Mouse (Mus musculus): ENCODE measurements around the gene Snapc4. TPM values are rescaled to one million over a fixed set of nuclear protein-coding genes. Genes with fewer than 3 reads are reported as not detected.
A peak's percentile ranks its signal among the peaks of the same experiment; 100 is the strongest.

Gene Snapc4
- polyA plus RNA-seq, 1 experiment from 2014 or later: 18.3 TPM

GRCm38 (mm10) chr2:26372396-26372795, 8.1 kb downstream of the Snapc4 start:
- no peak overlapping the region for H3K4me2 ChIP-seq (ENCODE audit: low read length)
- H3K36me3 ChIP-seq (ENCODE audit: control insufficient read depth, insufficient read depth, low read length): peaks cover 99% of the 10 kb centered on the region
- H3K9me3 ChIP-seq (ENCODE audit: control insufficient read depth, low read length): no peaks in the 10 kb centered on the region
- H3K4me1 ChIP-seq (ENCODE audit: control insufficient read depth in 2 of 2, insufficient read depth in 2 of 2, low read length in 2 of 2): no peaks in the 10 kb centered on the region
- no peak overlapping the region for H3K27ac ChIP-seq (replicated peaks in 1 of 2; ENCODE audit: control insufficient read depth in 1 of 2, insufficient read depth in 1 of 2, low read depth in 2 of 2, low read length in 2 of 2)
- no peak overlapping the region for H3K4me3 ChIP-seq (ENCODE audit: control insufficient read depth in 1 of 2, insufficient read depth in 1 of 2, low read depth in 1 of 2, low read length in 2 of 2)
- WGBS: 93% methylated on average over 8 of the region's 8 CpGs
- no peak overlapping the region for H3K9ac ChIP-seq (ENCODE audit: low read length)
- ATAC-seq (ENCODE audit: insufficient number of reproducible peaks, insufficient read depth, low FRiP score, low read depth): no peak
- H3K27me3 ChIP-seq (ENCODE audit: control insufficient read depth, insufficient read depth, low read length): no peaks in the 10 kb centered on the region

- Histone ChIP-seq H3K36me3 (ENCODE audit: control insufficient read depth, insufficient read depth, low read length) (peaks cover 99% of the 10 kb centered on the region), H3K9me3 (ENCODE audit: control insufficient read depth, low read length) (no peaks in the 10 kb centered on the region), H3K27ac (replicated peaks in 1 of 2; ENCODE audit: control insufficient read depth in 1 of 2, insufficient read depth in 1 of 2, low read depth in 2 of 2, low read length in 2 of 2) (no peak overlapping the region), H3K4me1 (ENCODE audit: control insufficient read depth in 2 of 2, insufficient read depth in 2 of 2, low read length in 2 of 2) (peaks cover 8 to 16% of the 10 kb centered on the region in 2 experiments), H3K9ac (ENCODE audit: low read length) (no peak overlapping the region), H3K4me2 (ENCODE audit: low read length) (no peak overlapping the region), H3K27me3 (ENCODE audit: control insufficient read depth, insufficient read depth, low read length) (no peaks in the 10 kb centered on the region), H3K4me3 (ENCODE audit: control insufficient read depth in 1 of 2, insufficient read depth in 1 of 2, low read depth in 1 of 2, low read length in 2 of 2) (no peak overlapping the region)
- ATAC-seq (ENCODE audit: insufficient number of reproducible peaks, insufficient read depth, low FRiP score, low read depth): no peak
- WGBS: 88% methylated on average over 1 of the region's 1 CpGs
Measured at GRCm38 (mm10) chr2:26368572-26368971, 11.9 kb downstream of the Snapc4 start.

- Histone ChIP-seq H3K36me3 (ENCODE audit: control insufficient read depth, insufficient read depth, low read length) (peaks cover 97% of the 10 kb centered on the region), H3K9me3 (ENCODE audit: control insufficient read depth, low read length) (no peaks in the 10 kb centered on the region), H3K27me3 (ENCODE audit: control insufficient read depth, insufficient read depth, low read length) (no peaks in the 10 kb centered on the region), H3K4me1 (ENCODE audit: control insufficient read depth in 2 of 2, insufficient read depth in 2 of 2, low read length in 2 of 2) (peaks cover 8 to 16% of the 10 kb centered on the region in 2 experiments), H3K4me2 (ENCODE audit: low read length) (no peak overlapping the region), H3K9ac (ENCODE audit: low read length) (no peak overlapping the region), H3K4me3 (ENCODE audit: control insufficient read depth in 1 of 2, insufficient read depth in 1 of 2, low read depth in 1 of 2, low read length in 2 of 2) (no peak overlapping the region), H3K27ac (replicated peaks in 1 of 2; ENCODE audit: control insufficient read depth in 1 of 2, insufficient read depth in 1 of 2, low read depth in 2 of 2, low read length in 2 of 2) (no peak overlapping the region)
- no peak for ATAC-seq (ENCODE audit: insufficient number of reproducible peaks, insufficient read depth, low FRiP score, low read depth)
- 95% methylated on average over 6 of the region's 6 CpGs for WGBS
Measured at GRCm38 (mm10) chr2:26367911-26368310, 12.5 kb downstream of the Snapc4 start.

GRCm38 (mm10) chr2:26364738-26365465, 15.6 kb downstream of the Snapc4 start:
- no peaks in the 10 kb centered on the region for H3K9me3 ChIP-seq (ENCODE audit: control insufficient read depth, low read length)
- H3K4me2 ChIP-seq (ENCODE audit: low read length): no peak overlapping the region
- 0 out of 2 replicates have a peak, but pooled peaks have one; percentile 49 for ATAC-seq (ENCODE audit: insufficient number of reproducible peaks, insufficient read depth, low FRiP score, low read depth)
- WGBS: 46% methylated on average over 10 of the region's 10 CpGs
- H3K4me3 ChIP-seq (ENCODE audit: control insufficient read depth in 1 of 2, insufficient read depth in 1 of 2, low read depth in 1 of 2, low read length in 2 of 2): no peak overlapping the region
- H3K27me3 ChIP-seq (ENCODE audit: control insufficient read depth, insufficient read depth, low read length): no peaks in the 10 kb centered on the region
- H3K9ac ChIP-seq (ENCODE audit: low read length): no peak overlapping the region
- H3K36me3 ChIP-seq (ENCODE audit: control insufficient read depth, insufficient read depth, low read length): peaks cover 76% of the 10 kb centered on the region
- H3K4me1 ChIP-seq (ENCODE audit: control insufficient read depth in 2 of 2, insufficient read depth in 2 of 2, low read length in 2 of 2): peaks cover 8 to 16% of the 10 kb centered on the region in 2 experiments
- H3K27ac ChIP-seq (replicated peaks in 1 of 2; ENCODE audit: control insufficient read depth in 1 of 2, insufficient read depth in 1 of 2, low read depth in 2 of 2, low read length in 2 of 2): peak overlapping the region; percentile 25 to 61

GRCm38 (mm10) chr2:26363481-26363880, 17.0 kb downstream of the Snapc4 start:
- H3K27me3 ChIP-seq (ENCODE audit: control insufficient read depth, insufficient read depth, low read length): no peaks in the 10 kb centered on the region
- no peak overlapping the region for H3K27ac ChIP-seq (replicated peaks in 1 of 2; ENCODE audit: control insufficient read depth in 1 of 2, insufficient read depth in 1 of 2, low read depth in 2 of 2, low read length in 2 of 2)
- 53% methylated on average over 5 of the region's 5 CpGs for WGBS
- peaks cover 61% of the 10 kb centered on the region for H3K36me3 ChIP-seq (ENCODE audit: control insufficient read depth, insufficient read depth, low read length)
- no peak overlapping the region for H3K9ac ChIP-seq (ENCODE audit: low read length)
- H3K4me3 ChIP-seq (ENCODE audit: control insufficient read depth in 1 of 2, insufficient read depth in 1 of 2, low read depth in 1 of 2, low read length in 2 of 2): no peak overlapping the region
- no peaks in the 10 kb centered on the region for H3K9me3 ChIP-seq (ENCODE audit: control insufficient read depth, low read length)
- peaks cover 8 to 16% of the 10 kb centered on the region in 2 experiments for H3K4me1 ChIP-seq (ENCODE audit: control insufficient read depth in 2 of 2, insufficient read depth in 2 of 2, low read length in 2 of 2)
- H3K4me2 ChIP-seq (ENCODE audit: low read length): no peak overlapping the region
- ATAC-seq (ENCODE audit: insufficient number of reproducible peaks, insufficient read depth, low FRiP score, low read depth): no peak

GRCm38 (mm10) chr2:26362991-26363390, 17.5 kb downstream of the Snapc4 start:
- peaks cover 56% of the 10 kb centered on the region for H3K36me3 ChIP-seq (ENCODE audit: control insufficient read depth, insufficient read depth, low read length)
- H3K9me3 ChIP-seq (ENCODE audit: control insufficient read depth, low read length): no peaks in the 10 kb centered on the region
- no peak overlapping the region for H3K9ac ChIP-seq (ENCODE audit: low read length)
- WGBS: 77% methylated on average over 5 of the region's 5 CpGs
- H3K4me3 ChIP-seq (ENCODE audit: control insufficient read depth in 1 of 2, insufficient read depth in 1 of 2, low read depth in 1 of 2, low read length in 2 of 2): no peak overlapping the region
- H3K27ac ChIP-seq (replicated peaks in 1 of 2; ENCODE audit: control insufficient read depth in 1 of 2, insufficient read depth in 1 of 2, low read depth in 2 of 2, low read length in 2 of 2): no peak overlapping the region
- ATAC-seq (ENCODE audit: insufficient number of reproducible peaks, insufficient read depth, low FRiP score, low read depth): no peak
- H3K4me1 ChIP-seq (ENCODE audit: control insufficient read depth in 2 of 2, insufficient read depth in 2 of 2, low read length in 2 of 2): peaks cover 8 to 16% of the 10 kb centered on the region in 2 experiments
- no peaks in the 10 kb centered on the region for H3K27me3 ChIP-seq (ENCODE audit: control insufficient read depth, insufficient read depth, low read length)
- H3K4me2 ChIP-seq (ENCODE audit: low read length): no peak overlapping the region

- Histone ChIP-seq H3K4me3 (ENCODE audit: control insufficient read depth in 1 of 2, insufficient read depth in 1 of 2, low read depth in 1 of 2, low read length in 2 of 2) (no peak within 1 kb of the TSS), H3K4me2 (ENCODE audit: low read length) (no peak within 1 kb of the TSS), H3K9ac (ENCODE audit: low read length) (no peak within 1 kb of the TSS), H3K27ac (replicated peaks in 1 of 2; ENCODE audit: control insufficient read depth in 1 of 2, insufficient read depth in 1 of 2, low read depth in 2 of 2, low read length in 2 of 2) (no peak within 1 kb of the TSS), H3K9me3 (ENCODE audit: control insufficient read depth, low read length) (no peaks in the 10 kb centered on the region), H3K27me3 (ENCODE audit: control insufficient read depth, insufficient read depth, low read length) (no peaks in the 10 kb centered on the region), H3K4me1 (ENCODE audit: control insufficient read depth in 2 of 2, insufficient read depth in 2 of 2, low read length in 2 of 2) (peaks cover 8 to 16% of the 10 kb centered on the region in 2 experiments), H3K36me3 (ENCODE audit: control insufficient read depth, insufficient read depth, low read length) (peaks cover 34% of the 10 kb centered on the region)
- ATAC-seq (ENCODE audit: insufficient number of reproducible peaks, insufficient read depth, low FRiP score, low read depth): no peak
- WGBS: 37% methylated on average over 3 of the region's 3 CpGs
Measured at GRCm38 (mm10) chr2:26360772-26361171, 19.7 kb downstream of the Snapc4 start, which contains the start of gene Card9. Gene Card9, minus strand, starts transcription at chr2:26360918.
